Mouse (Mus musculus) ovary, adult 10 weeks (tissue): ENCODE data around the gene Nrgn. TPM values are rescaled to one million over a fixed set of nuclear protein-coding genes. Genes with fewer than 3 reads are reported as not detected.

Experiments
- polyA plus RNA-seq: library from polyadenylated mRNA; stranded (reverse); fragments of 350-450 nt; fragmentation: Illumina TruSeq; extraction: RNeasy Lipid Tissue Mini Kit (QIAGEN cat#74804); gene quantifications from one replicate; pipeline ENCODE4 v1.2.3, GENCODE M21; 2014

The Nrgn gene
- polyA plus RNA-seq = not detected

DNA sequence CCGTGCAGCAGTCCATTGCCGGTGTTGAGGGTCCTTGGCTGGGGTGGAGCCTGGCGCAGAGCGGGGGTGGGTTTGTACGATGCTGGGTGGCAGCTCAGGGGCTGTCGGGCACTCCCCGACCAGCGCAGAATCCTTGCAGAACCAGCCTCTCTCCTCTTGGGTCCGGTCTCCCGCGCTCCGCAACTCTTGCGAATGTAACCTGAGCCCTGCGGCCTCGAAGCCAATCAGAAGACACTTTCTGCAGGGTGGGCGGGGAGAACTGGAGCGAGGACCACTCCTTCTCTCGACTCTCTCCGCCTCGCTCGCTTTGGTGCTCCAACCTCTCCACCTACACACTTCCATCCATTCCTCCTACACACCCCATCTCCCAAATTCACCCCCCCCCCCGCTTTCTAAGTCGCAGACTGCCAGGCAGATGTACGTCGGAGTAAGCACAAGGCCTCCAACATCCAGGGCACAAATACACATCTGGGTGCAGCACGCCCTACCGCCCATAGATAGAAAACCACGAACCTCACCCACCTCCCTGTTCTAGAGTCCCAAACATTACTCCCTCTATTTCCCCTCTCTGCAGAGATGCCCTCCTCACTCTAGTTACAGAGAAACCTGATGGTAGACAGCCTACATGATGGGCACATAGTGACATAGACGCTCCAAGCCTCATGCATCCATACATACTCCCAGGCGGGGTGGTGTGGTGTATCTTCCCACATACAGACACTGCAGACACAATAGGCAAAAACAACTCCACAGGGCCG, at the start of gene Nrgn:
Gene Nrgn, minus strand, starts transcription at position 369 of the 758 bp plus-strand sequence.

DNA sequence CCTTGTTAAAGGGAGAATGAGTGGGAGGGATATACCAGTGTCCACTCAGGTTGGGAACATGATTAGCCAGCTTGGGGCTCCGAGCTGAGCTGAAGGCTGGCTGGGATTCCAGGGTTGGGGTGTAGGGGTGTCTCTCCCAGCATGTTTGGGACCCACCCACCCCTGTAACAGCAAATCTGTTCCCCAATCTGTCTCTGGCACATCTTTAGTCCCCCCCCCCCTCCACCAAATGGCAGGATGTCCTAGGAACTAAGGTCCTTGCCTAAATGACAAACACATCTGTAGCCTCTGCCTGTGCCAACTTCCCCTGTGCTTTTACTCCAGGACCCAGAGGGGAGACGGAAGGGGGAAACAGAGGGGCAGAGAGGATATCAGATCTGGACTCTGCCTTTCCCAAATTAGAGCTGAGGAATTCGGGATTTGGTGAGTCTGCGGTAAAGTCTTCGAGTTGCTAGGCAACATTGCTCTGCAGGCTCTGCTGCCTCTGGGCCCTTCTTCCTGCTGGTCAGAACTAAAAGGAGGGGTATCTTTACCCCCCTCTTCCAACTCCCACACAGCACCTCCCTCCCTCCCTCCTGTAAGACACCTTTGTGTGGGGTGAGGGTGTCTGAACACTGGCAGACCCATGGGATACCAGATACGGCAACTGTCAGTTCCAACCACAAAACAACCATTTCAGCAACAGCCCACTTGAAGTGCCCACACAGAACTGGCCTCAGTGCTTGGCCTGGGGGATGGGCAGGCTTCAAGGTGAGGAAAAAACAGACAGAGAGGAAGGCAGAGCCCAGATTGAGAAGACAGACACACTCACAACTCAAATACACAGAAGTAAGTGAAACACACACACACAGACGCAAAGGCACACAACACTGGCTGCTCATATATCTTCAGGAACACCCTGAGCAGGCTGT, 2.4 kb upstream of the Nrgn start, which contains the start of gene Siae:
Gene Siae, plus strand, starts transcription at position 861 of the 911 bp plus-strand sequence.

DNA sequence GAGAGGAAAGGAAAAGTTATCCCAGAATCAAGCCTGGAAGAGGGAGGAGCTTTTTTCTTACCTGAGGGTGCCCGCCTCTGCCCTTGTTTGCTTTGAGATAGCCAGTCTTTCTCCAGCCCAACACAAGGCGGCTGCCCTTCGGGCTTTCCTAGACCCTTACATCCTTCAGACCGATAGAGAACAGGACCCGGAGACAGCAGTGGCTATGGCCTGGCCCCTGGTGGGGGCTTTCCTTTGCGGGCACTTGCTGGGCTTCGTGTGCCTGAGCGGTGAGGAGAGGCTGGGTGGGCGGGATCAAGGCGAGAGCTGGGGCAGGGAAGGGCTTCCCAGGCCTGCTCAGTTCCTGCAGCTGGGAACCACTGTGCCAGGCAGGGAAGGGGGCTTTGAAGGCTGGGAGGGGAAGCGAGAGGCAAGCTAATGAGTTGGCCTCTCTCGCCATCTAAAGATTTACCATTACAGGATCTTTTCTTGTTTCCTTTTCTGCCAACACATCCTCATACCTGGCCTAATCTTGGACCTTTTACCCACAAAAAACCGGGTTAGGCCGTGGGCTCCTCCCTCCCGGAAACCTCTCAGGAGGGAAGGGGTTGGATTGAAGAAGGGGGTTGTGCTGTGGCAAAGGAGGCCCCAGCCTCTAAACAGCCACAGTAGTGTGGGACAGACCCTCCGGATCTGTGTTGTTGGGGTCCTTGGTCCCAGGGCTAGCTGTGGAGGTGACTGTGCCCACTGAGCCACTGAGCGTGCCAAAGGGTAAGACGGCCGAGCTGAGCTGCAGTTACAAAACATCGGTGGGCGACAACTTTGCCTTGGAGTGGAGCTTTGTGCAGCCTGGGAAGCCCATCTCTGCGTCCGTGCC, 13.3 kb downstream of the Nrgn start, which contains the start of gene Vsig2:
Gene Vsig2, plus strand, starts transcription at position 86 of the 856 bp plus-strand sequence.

DNA sequence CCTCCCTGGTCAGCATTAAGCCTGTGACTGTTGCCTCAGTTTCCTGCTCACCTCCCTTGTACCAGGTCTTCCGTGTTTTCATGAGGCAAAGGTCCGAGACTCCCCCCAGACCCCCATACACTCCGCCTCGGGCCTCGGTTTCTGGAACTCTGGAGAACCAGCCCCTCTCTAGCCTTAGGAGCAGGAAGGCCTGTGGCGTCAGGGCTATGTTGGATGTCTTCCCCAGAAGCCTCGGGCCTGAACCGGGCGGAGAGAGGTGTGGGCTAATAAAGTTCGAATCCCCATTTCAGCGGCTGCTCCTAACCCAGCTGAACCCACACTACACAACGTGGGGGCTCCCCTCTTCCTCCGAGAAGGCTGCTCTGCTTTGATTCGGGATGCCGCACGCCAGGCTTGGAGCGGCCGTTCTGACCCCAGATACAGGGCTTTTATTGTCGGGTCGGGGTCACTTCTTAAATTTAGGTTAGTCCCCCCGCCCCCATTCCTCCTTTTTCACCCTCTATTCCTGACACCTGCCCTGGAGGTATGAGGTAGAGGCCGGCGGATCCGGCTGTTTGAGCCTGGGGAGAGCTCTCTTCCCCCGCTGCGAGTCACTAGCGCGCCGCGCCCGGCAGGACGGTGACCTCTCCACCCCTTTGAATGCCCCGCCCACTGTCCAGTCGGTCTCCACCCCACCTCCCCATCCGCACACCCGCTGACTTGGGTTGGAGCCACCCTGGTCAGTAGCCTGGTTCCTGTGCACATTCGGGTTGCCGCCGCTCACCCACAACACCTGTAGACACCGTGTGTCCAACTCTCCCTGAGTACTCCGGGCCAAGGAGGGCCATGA, 25.1 kb downstream of the Nrgn start, which contains the start of gene Esam:
Gene Esam, plus strand, starts transcription at position 683 of the 829 bp plus-strand sequence.

Other genes starting within 250 kb of the Nrgn start
- gene Ccdc15, start 204.5 kb downstream of the Nrgn start, polyA plus RNA-seq = 18.6 TPM
- not detected for gene Hepacam, start 185.6 kb downstream of the Nrgn start, polyA plus RNA-seq
- 3.4 TPM for gene Robo4, start 151.0 kb downstream of the Nrgn start, polyA plus RNA-seq
- gene Robo3, start 119.7 kb downstream of the Nrgn start, polyA plus RNA-seq = not detected
- 38.0 TPM for gene Msantd2, start 63.6 kb downstream of the Nrgn start, polyA plus RNA-seq
- gene Esam, start 24.8 kb downstream of the Nrgn start, polyA plus RNA-seq = 9.9 TPM
- 1.8 TPM for gene Vsig2, start 13.6 kb downstream of the Nrgn start, polyA plus RNA-seq
- gene Siae, start 2.8 kb upstream of the Nrgn start, polyA plus RNA-seq = 47.8 TPM
- gene Spa17, start 60.8 kb upstream of the Nrgn start, polyA plus RNA-seq = 43.1 TPM
- gene Tbrg1, start 104.4 kb upstream of the Nrgn start, polyA plus RNA-seq = 28.8 TPM
- not detected for gene Panx3, start 116.3 kb upstream of the Nrgn start, polyA plus RNA-seq
- gene Olfr160, start 163.3 kb upstream of the Nrgn start, polyA plus RNA-seq = not detected
- gene Olfr874, start 192.2 kb upstream of the Nrgn start, polyA plus RNA-seq = not detected
- gene Olfr875, start 219.0 kb upstream of the Nrgn start, polyA plus RNA-seq = not detected